Mouse (Mus musculus) heart, adult 2 months (tissue): ENCODE measurements around the gene Ceacam19. TPM values are rescaled to one million over a fixed set of nuclear protein-coding genes. Genes with fewer than 3 reads are reported as not detected.

Source experiments
- DNase-seq, 2 experiments: peaks; one replicate each; pipeline ENCODE4 v3.0.0; 2021
- H3K27ac ChIP-seq: fragments of 200-600 bp; 2 replicates; pipeline ENCODE4 v1.8.1; 2022
- H3K27me3 ChIP-seq: fragments of 200-500 bp; 2 replicates; pipeline ENCODE4 v1.6.1; 2012; ENCODE audit warnings: mild to moderate bottlenecking, low read length, inconsistent platforms, mixed read lengths; ENCODE audit not compliant: control insufficient read depth, insufficient read depth
- H3K36me3 ChIP-seq: fragments of 200-500 bp; 2 replicates; pipeline ENCODE4 v1.6.1; 2012; ENCODE audit warnings: low read length, inconsistent platforms; ENCODE audit not compliant: control insufficient read depth, insufficient read depth
- H3K4me1 ChIP-seq: fragments of 200-500 bp; 2 replicates; pipeline ENCODE4 v1.6.1; 2011; ENCODE audit warnings: low read length; ENCODE audit not compliant: control insufficient read depth, insufficient read depth
- H3K4me3 ChIP-seq: fragments of 200-600 bp; 2 replicates; pipeline ENCODE4 v1.8.1; 2022
- H3K79me2 ChIP-seq: fragments of 200-500 bp; replicated peaks from 2 replicates; pipeline ENCODE4 v1.6.1; 2012; ENCODE audit warnings: mild to moderate bottlenecking, inconsistent platforms, low read length, moderate library complexity, mixed read lengths; ENCODE audit not compliant: control insufficient read depth, insufficient read depth
- H3K9ac ChIP-seq: fragments of 200-500 bp; 2 replicates; pipeline ENCODE4 v1.6.1; 2012; ENCODE audit warnings: low read depth, mild to moderate bottlenecking, control low read depth, inconsistent platforms, low read length, mixed read lengths
- CTCF ChIP-seq: fragments of 200-600 bp; IDR thresholded peaks from 2 replicates; pipeline ENCODE4 v1.8.1; 2022; ENCODE audit warnings: antibody characterized with exemption, mild to moderate bottlenecking, moderate library complexity
- EP300 ChIP-seq: fragments of 200-500 bp; IDR thresholded peaks from 2 replicates; pipeline ENCODE4 v1.6.1; 2011; ENCODE audit warnings: low read depth, low read length, control low read depth; ENCODE audit not compliant: insufficient read depth
- POLR2A ChIP-seq: fragments of 200-500 bp; IDR thresholded peaks from 2 replicates; pipeline ENCODE4 v1.6.1; 2011; ENCODE audit warnings: mild to moderate bottlenecking, low read depth, low read length, control low read depth; ENCODE audit not compliant: insufficient read depth
- WGBS: fragments of 180-500 bp; shearing (Covaris S2); methylation state at CpG from one replicate; pipeline ENCODE4 v1.1.7; 2018; 5-methylcytosine and 5-hydroxymethylcytosine counted together
- intact Hi-C: fragments of 180-260 bp; cut with DNase I; formaldehyde crosslinking; loops from one replicate; pipeline ENCODE4 v1.15.1; 2025
- polyA plus RNA-seq: library from polyadenylated mRNA; depleted of rRNA; stranded (reverse); fragments of >200 nt; gene quantifications from 2 replicates; pipeline ENCODE4 v1.2.3, GENCODE M21; 2012
- total RNA-seq, 2 experiments: library from RNA; stranded (reverse); gene quantifications; 2 replicates each; pipeline ENCODE4 v1.2.3; 2021

Ceacam19 gene
- total and polyA plus RNA-seq, 3 experiments = not detected

GRCm38 (mm10) chr7:19911292-19911658 is 23.5 kb upstream of the Ceacam19 start:
- no peaks in the 10 kb centered on the region for H3K36me3 ChIP-seq
- 50% methylated on average over 6 of the region's 6 CpGs for WGBS
- H3K9ac ChIP-seq = no peak overlapping the region
- H3K27ac ChIP-seq = no peak overlapping the region
- intact Hi-C loops = loop anchor here (2.0 kb wide), 1 partner anchor 34 kb away; no protein-coding TSS in a partner anchor
- TF ChIP-seq EP300 (no peak), POLR2A (no peak), CTCF (no peak)
- no peaks in the 10 kb centered on the region; the same call in 1 of the 2 replicates for H3K4me1 ChIP-seq
- no peaks in the 10 kb centered on the region for H3K27me3 ChIP-seq
- H3K4me3 ChIP-seq = no peak overlapping the region
- no peak for DNase-seq
- H3K79me2 ChIP-seq = no peaks in the 10 kb centered on the region

GRCm38 (mm10) chr7:19910421-19911291 is 22.9 kb upstream of the Ceacam19 start:
- no peaks in the 10 kb centered on the region for H3K36me3 ChIP-seq
- H3K4me3 ChIP-seq = no peak overlapping the region
- H3K9ac ChIP-seq = no peak overlapping the region
- 47% methylated on average over 21 of the region's 21 CpGs for WGBS
- H3K27ac ChIP-seq = no peak overlapping the region
- DNase-seq = peak; percentile 78 to 91
- H3K27me3 ChIP-seq = no peaks in the 10 kb centered on the region
- no peaks in the 10 kb centered on the region; the same call in 1 of the 2 replicates for H3K4me1 ChIP-seq
- intact Hi-C loops = loop anchor here (1.0 to 2.0 kb wide), 2 partner anchors 34 to 46 kb away; no protein-coding TSS in a partner anchor
- TF ChIP-seq CTCF (peak; percentile 98), EP300 (peak; percentile 75; the same call in 1 of the 2 replicates), POLR2A (no peak)
- H3K79me2 ChIP-seq = no peaks in the 10 kb centered on the region

- H3K4me3 ChIP-seq = no peak overlapping the region
- no peaks in the 10 kb centered on the region for H3K4me1 ChIP-seq
- H3K27ac ChIP-seq = no peak overlapping the region
- no peaks in the 10 kb centered on the region for H3K27me3 ChIP-seq
- DNase-seq = peak in 1 of 2 experiments; percentile 70
- intact Hi-C loops = no loop called here
- TF ChIP-seq POLR2A (no peak), CTCF (peak; percentile 94)
- 40% methylated on average over 8 of the region's 8 CpGs for WGBS
- H3K36me3 ChIP-seq = no peaks in the 10 kb centered on the region
- H3K9ac ChIP-seq = no peak overlapping the region
- H3K79me2 ChIP-seq = no peaks in the 10 kb centered on the region
Observed at GRCm38 (mm10) chr7:19889881-19890280, 2.1 kb upstream of the Ceacam19 start.

- no peaks in the 10 kb centered on the region for H3K36me3 ChIP-seq
- peaks cover 2% of the 10 kb centered on the region for H3K4me1 ChIP-seq
- H3K79me2 ChIP-seq = no peaks in the 10 kb centered on the region
- no peak overlapping the region for H3K27ac ChIP-seq
- H3K4me3 ChIP-seq = no peak overlapping the region
- no peak for DNase-seq
- intact Hi-C loops = no loop called here
- H3K27me3 ChIP-seq = no peaks in the 10 kb centered on the region
- no peak for TF ChIP-seq POLR2A
- peak; percentile 34 for TF ChIP-seq CTCF
- no peak for TF ChIP-seq EP300
- H3K9ac ChIP-seq = no peak overlapping the region
- WGBS = 68% methylated on average over 8 of the region's 8 CpGs
Observed at GRCm38 (mm10) chr7:19880754-19881153, 7.0 kb downstream of the Ceacam19 start.

- Histone ChIP-seq H3K9ac (no peak overlapping the region), H3K4me1 (peaks cover 3% of the 10 kb centered on the region), H3K4me3 (no peak overlapping the region), H3K27ac (no peak overlapping the region), H3K36me3 (no peaks in the 10 kb centered on the region), H3K79me2 (no peaks in the 10 kb centered on the region), H3K27me3 (no peaks in the 10 kb centered on the region)
- TF ChIP-seq EP300 = no peak
- TF ChIP-seq POLR2A = no peak
- TF ChIP-seq CTCF = no peak
- 43% methylated on average over 14 of the region's 14 CpGs for WGBS
- intact Hi-C loops = loop anchor here (1.0 to 2.0 kb wide), 2 partner anchors 34 to 79 kb away; no protein-coding TSS in a partner anchor
- peak in 1 of 2 experiments; percentile 44 for DNase-seq
Observed at GRCm38 (mm10) chr7:19876781-19877425, 10.9 kb downstream of the Ceacam19 start.
